Mouse (Mus musculus): Measurements from ENCODE around the gene Scd3.
"Not testable (repeated sequence)": the region's sequence is repeated elsewhere in the genome, so short reads cannot be mapped to it uniquely, and the experiment has no call there.

Gene Scd3

DNA sequence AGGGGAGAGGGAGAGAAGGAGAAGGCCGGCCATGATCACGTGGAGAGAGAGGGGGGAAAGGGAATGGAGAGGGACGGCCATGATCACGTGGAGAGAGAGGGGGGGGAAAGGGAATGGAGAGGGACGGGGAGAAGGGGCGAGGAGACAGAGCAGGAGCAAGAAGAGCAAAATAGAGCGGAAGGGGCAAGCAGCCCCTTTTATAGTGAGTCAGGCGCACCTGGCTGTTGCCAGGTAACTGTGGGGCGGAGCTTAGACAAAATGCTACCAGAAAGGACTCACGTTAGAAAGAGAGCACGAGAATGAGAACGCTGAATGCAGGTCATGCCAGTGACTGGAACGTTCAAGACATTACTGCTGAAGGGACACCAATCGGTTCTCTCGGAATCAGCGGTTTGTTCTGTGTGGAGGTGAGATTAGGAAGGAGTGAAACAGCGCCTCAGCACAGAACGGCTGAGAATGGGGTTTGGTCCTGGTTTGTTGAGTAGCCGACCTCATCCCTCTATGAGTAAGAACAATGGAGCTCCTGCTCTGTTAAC, 34.5 kb downstream of the Scd3 start:
- no peak for DNase-seq (ENCODE audit: low spot score in 2 of 2)

DNA sequence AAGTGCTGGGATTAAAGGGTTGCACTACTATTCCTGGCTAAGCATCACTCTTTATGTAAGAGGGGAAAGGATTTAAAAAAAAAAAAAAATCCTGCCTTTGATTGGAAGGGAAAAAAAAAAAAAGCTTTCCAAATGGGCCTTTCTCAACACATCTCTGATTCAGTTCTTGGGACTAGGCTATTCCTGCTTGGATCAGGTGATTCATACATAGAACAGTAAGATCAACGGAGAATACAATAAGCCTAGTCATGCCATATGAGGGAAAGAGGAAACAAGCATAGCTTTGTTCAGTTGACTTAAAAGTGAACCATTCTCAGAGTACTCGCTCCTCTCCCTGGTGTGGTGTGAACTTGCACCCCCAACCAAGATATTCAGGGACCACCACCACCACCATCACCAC, 35.8 kb downstream of the Scd3 start:
- no peak for DNase-seq (ENCODE audit: low spot score in 2 of 2)

DNA sequence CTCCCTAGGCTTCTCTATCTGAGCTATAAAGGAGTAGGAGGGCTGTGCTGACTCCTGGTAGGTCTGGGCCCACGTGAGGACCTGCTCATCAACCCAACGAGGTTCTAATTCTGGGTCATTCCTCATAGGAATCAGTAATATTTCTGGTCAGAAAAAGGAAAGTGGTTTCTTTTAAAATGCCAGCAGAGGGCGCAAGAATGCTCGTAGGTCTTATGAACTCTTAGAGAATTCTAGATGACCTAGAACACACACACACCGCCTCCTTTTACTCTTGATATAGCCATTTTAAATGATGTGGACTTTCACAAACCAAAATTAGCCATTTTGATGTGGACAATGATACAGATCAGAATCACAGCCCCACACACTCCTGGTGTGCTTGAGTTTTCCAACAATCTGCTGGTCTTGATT, 42.7 kb downstream of the Scd3 start:
- no peak for DNase-seq (ENCODE audit: low spot score in 2 of 2)

DNA sequence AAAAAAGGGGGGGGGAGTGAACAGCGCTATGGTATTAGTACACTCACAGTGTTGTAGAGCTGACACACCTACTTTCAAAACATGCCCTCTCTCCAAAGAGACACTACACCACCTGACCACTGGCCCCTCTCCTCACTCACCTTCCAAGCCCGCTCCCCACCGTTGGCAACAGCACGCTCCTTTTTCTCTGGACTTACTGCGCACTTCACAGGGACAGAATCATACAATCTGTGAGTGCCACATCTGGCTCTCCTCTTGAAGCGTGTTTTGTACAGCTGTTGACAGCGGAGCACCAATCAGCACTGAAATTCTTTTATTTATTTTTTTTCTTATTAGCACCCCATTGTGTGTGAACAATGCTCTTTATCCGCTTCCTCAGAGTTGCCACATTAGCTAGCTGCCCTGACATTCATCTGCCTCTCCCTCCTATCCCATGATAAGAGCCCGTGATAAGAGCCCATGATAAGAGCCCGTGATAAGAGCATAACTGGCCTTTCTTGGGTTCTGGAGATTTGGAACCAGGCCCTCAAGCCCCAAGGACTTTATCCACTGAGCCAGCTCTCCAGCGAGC, 43.4 kb downstream of the Scd3 start:
- no peak for DNase-seq (ENCODE audit: low spot score in 2 of 2)

DNA sequence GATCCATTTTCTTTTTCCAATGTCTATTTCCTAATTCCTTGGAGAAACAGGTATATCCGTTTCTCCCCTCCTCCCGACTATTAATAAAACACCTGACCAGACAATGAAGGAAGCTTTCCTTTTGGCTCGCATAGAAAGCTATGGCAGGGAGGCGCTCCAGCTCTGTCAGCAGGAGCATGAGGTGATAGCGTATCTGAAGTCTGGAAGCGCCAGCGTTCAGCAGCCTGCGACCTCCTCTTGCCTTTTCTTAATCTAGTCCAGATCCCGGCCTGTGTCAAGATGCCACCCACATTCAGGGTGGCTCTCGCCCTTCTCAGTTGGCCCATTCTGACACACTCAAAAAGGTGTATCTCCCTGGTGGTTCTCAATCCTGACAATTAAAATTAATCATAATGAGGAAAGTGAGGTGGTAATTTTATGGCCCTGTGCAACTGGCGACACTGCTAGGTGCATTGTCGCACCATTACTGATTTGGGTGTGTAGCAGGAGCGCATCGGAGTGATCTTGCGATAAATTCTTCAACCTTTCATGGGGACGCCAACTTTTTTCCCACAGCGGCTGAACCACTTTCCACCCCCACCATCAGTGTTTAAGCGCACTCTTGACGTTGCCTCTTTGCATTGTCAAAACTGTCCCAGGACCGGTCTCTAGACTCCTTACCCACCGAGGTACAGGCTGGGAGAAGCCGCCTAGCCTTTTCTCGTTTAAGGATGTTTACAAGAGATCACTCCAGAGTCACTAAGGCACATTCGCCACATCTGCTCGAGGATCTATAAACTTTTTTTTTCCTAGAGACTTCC, 44.4 kb downstream of the Scd3 start:
- DNase-seq (ENCODE audit: low spot score in 2 of 2), result peak in 1 of 2 experiments; percentile 11

DNA sequence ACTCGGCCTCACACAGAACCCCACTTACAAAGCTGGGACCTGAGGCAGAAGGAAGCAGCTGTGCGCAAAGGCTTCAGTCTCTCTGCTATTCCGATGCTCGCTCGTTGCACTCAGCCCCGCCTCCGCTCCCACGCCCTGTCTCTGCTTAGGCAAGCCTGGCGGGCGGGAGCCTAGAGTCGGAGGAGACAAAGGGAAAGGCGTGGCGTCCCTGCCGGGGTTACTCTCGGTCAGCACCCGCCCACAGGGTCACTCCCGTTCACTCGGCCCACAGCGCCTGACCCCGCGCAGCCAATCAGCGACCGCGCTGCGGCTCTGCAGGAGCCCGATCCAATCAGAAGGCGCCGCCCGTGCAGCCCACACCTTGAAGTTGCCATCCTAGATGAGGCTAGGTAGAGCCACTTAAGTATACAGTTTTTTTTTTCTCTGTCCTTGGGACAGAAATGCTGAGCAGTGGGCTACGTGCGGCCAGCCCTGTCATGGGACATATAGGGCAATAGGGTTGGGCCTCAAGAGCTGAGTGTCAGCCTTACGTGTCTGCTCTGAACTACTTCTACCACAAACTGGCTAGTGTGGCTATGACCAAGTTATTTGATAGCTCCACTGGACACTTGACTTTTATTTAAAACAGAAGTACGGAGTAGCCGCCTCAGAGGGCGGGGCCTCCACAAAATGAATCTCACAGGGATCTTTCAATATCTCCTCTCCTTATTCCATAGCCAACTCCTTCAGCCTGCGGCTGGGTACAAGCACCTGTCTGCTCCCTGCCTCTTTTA, 45.2 kb downstream of the Scd3 start:
- DNase-seq (ENCODE audit: low spot score in 2 of 2), result peak; percentile 91 to 94

DNA sequence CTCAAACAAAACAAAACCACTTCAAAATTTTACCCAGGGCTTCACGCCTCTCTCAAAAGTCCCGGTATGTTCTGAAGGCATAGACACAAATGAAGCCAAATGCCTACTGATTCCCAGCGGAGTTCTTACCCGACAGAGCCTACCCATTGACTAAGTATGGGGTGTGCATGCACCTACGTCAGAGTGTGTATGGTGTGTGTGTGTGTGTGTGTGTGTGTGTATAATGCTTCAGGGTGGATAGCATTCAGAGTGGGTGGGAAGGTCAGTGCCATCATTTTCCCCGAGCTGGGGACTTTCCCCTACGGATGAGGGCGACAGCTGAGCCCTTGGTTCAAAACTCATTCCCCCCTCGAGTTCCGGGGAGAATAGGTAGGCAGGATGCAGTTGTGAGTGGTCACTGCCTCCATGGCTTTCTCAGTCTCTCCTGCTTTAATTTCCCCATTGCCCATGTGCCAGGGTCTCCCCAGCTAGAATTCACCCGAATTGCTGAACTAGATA, 45.8 kb downstream of the Scd3 start:
- no peak for DNase-seq (ENCODE audit: low spot score in 2 of 2)

DNA sequence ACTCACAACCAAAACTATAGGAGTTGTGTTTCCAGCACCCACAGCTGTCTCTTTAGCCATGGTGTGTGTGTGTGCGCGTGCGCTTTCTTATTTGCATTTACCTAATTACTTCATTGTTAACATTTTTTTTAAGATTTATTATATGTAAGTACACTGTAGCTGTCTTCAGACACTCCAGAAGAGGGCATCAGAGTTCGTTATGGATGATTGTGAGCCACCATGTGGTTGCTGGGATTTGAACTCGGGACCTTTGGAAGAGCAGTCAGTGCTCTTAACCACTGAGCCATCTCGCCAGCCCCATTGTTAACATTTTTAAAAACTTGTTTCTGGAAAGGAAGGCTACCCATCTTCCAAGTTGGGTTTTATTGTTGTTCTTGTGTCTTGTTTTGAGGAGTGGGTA, 48.1 kb downstream of the Scd3 start:
- DNase-seq (ENCODE audit: low spot score in 2 of 2), result not testable (repeated sequence)

DNA sequence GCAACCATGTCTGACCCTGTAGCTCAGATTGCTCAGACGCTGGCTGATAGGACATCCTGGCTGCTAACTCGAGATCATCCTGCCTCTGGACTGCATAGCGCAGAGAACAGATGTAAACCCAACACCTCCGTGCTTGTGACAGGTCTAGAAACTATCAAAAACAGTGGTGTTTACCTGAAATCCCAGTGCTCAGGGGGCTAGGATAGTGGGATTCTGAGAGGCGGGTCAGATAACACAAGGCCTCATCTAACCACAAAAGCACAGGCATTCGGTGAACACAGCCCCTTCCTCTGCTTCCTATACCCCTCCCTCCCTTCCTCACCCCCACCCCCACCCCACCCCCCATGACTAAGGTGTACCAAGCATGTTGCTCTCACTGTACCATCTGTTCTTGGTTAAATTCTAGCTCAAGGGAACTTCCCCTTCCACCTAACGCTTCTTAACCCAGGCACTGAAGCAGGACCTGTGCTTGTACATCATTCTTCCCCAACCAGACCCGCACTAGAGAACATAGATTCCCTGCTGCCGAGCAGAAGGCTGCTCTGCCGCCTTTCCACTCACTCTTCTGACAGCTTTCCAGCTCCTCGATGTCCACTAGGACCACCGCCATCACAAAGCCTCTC, 49.0 kb downstream of the Scd3 start:
- no peak for DNase-seq (ENCODE audit: low spot score in 2 of 2)

DNA sequence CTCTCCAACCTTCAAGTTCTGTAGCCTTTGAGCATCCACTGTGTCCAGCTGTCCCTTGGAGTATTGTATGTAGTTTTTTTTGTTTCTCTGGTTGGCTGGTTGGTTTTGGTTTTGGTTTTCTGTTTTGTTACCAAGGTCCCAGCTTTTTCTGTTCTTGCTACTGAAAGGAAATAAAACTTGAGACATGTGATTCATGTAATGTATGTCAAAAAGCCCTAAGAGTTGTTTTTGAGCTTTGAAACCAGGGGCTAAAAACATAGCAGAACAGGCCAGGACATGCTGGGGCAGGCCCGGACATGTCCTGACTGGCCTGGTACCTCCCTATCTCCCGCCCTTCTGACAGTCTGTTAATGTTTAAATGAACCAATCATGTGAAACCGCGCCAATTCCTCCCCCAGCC, 51.0 kb downstream of the Scd3 start:
- DNase-seq (ENCODE audit: low spot score in 2 of 2), result not testable (repeated sequence)

DNA sequence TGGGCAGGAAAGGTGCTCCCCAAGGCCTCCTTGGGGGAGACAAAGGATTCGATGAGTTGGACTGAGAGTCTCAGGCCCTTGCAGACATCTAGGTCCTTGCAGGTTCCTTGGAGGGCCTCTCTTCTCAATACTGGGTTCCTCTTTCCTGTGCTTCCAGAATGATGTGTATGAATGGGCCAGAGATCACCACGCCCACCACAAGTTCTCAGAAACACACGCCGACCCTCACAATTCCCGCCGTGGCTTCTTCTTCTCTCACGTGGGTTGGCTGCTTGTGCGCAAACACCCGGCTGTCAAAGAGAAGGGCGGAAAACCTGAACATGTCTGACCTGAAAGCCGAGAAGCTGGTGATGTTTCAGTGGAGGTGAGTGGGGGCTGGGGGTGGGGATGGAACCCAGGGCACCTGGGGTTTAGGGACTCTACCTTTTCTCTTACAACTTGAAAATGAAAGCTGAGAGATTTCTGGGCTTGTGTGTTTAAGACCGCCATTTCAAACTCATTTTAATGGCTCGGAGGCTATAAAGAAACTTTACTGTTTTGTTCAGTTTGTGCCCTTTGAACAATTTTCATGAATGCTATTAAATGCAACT, 54.4 kb downstream of the Scd3 start:
- DNase-seq (ENCODE audit: low spot score in 2 of 2), result no peak

DNA sequence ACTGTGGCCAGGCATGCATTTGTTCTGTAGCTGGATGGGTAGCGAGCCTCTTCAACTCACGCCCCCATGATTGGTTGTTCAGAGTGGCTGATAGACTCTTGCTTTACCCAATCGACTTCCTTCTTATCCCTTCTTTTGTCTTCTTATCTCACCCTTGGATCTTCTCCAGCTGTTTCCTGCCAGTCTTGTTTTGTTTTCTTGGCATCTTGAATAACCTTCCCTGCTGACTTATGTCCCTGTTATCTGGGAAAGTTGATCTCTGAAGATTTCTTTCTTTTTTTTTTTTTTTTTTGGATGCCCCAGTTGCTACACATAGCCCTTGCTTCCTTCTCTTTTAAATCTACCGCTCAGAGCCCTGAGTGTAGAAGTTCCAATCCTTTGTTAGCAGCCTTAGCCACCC, 56.4 kb downstream of the Scd3 start:
- DNase-seq (ENCODE audit: low spot score in 2 of 2), result no peak

DNA sequence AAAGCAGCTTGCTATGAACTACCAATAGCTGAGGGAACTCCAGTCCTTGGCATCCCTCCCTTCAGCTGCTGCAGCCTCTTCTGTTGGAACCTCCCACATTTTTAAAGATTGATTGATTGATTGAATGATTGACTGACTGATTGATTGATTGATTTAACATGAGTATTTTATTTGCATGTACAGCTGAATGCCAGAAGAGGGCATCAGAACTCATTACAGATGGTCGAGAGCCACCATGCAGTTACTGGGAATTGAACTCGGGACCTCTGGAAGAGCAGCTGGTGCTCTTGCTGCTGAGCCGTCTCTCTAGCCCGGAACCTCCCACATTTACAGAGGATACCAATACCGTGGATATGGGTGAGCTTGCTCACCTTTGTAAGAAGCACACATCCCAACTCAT, 57.4 kb downstream of the Scd3 start:
- DNase-seq (ENCODE audit: low spot score in 2 of 2), result no peak

DNA sequence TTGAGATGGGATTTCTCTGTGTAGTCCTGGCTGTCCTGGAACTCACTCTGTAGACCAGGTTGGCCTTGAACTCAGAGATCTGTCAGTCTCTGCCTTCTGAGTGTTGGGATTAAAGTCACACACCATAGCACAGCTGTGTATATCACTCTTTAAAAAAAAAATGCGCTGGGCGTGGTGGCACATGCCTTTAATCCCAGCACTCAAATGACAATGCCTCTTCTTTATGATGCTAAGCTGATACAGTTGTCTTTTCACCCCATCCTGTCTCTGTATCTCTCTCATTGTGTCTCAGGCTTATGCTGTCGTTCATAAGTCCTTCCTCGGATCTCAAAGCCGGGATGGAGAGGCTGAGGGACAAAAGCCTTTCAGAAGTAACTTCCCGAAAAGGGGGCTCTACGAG, 58.7 kb downstream of the Scd3 start:
- no peak for DNase-seq (ENCODE audit: low spot score in 2 of 2)

DNA sequence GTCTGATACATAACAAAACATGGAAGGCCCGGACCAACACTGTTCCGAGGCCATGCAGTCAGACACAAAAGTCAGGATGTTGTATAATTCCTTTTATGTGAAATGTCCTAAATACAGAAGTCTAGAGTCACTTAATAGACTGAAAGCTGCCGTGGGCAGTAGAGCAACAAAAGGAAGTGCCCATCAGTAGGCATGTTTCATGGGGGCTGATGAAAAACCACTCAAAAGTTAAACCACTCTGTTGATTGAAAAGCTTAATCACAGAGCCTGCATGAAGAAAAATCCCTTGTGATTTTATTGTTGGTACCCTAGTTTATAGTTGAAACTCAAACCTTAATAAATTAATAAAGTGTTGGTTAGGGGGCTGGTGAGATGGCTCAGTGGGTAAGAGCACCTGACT, 60.5 kb downstream of the Scd3 start:
- no peak for DNase-seq (ENCODE audit: low spot score in 2 of 2)

DNA sequence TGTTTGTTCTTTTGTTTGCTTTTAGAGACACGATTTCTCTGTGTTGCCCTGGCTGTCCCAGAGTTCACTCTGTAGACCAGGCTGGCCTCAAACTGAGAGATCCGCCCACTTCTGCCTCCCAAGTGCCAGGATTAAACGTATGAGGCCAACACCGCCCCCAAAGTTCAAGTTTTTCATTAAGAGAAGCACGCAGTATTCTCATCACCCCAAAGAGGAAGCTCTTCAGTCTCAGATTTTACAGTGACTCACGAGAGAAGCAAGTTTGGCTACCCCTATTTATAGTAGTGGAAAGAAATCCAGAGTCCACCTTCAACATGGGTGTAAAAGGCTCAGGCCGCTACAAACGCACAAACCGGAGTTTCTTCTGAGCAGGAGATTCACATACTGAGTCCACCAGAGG, 61.2 kb downstream of the Scd3 start:
- DNase-seq (ENCODE audit: low spot score in 2 of 2), result no peak

DNA sequence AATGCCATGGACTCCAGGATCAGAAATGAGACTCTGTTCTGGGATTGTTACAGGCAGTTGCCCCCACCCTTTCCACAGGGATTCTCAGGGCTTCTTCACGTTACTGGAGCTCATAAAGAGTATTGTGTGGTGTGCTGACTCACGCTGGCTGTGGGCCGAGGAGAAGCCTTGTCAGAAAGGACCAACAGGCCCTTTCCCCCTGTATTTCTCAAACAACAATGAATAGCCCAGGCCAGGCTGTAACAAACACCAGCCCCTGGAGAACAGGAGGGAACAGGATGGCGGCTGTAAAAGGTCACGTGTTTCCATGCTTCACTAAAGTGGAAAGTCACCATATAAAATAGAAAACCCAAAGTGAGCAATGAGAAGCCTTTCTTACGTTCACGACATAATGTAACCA, 62.2 kb downstream of the Scd3 start:
- no peak for DNase-seq (ENCODE audit: low spot score in 2 of 2)

DNA sequence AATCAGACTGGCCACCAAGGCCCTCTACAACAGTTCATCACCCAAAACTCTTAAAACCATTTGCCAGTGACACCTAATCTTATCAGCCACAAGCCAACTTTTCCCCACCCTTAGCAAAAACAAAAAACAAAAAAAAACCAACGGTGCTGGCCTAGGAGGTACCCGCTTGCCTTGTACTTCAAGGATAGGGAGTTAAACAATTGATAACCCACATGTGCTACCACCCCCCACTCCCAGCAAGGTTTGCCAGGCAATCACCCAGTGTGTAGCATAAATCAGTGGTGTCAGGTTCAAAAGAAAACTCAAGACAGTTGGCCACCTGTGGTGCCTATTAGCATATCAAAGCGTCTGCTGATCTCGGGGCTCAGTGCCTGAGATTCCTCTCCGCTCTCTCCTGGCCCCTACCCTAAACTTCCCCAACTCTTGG, 62.9 kb downstream of the Scd3 start:
- no peak for DNase-seq (ENCODE audit: low spot score in 2 of 2)

DNA sequence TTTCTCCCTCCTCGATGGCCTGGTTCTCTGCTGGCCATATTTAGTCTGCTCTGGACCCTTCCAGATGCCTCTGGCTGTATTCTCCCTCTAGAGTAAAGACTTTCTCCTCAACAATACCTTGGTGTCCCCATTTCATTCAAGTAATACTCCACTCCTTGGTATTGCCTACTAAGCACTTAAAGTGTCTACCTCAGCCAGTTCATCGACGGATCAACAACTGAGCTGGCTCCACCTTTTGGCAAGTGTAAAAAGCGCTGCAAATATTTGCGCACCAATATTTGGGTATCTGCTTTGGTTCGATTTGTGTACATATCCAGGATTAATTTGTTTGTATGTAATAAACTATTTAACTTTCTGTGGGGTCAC, 63.4 kb downstream of the Scd3 start:
- DNase-seq (ENCODE audit: low spot score in 2 of 2), result no peak

DNA sequence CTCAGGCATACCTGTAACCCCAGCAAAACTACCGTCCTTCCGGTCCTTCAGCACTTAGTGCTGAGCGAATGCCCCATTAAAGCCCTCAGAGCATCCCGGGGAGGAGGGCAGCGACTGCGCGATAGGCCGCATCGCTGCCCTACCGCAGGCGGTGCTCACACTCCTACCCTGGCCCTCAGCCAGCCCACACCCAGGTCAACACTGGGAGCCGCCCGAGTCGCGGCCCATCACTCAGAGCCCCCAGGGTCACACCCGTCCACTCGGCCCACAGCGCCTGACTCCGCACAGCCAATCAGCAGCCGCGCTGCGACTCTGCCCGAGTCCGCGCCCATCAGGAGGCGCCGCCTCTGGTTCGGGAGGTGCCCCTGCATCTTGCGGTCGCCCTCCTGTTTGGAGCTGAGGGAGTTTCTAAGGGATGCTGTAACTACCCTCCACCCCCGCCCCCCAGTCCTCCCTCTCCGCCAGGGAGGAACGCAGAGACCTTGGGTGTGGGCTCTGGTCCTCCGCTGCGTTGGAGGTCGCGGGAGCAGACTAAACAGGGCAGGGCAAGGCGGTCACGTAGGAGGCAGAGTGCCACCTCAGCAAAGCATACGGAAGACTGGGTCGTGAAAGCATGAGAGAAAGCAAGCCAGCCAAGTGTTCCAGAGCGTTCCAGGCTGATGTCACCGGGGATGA, 63.9 kb downstream of the Scd3 start:
- peak; percentile 84 to 90 for DNase-seq (ENCODE audit: low spot score in 2 of 2)

DNA sequence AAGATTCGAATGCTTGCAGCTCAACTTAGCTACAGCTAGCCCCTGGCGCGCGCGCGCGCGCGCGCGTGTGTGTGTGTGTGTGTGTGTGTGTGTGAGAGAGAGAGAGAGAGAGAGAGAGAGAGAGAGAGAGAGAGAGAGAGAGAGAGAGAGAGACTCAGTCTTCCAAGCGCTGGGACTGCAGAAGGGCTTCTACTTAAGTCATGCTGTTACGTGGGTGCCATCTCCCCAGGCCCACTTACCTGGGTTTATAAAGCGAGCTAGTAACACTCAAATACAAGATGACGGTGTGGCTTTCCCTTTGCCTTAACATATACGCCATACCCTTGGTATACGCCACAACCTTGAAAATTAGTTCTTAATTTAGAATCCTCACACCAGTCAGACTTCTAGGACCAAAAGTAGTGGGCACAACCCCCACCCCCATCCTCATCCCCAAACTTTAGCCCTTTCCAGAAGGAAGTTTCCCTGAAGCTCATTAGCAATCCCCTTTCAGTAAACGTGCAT, 64.5 kb downstream of the Scd3 start:
- no peak for DNase-seq (ENCODE audit: low spot score in 2 of 2)

Measured in frontal cortex, postnatal 10 days (tissue).